Mouse (Mus musculus): ENCODE results near the gene Jdp2. TPM values are rescaled to one million over a fixed set of nuclear protein-coding genes. Genes with fewer than 3 reads are reported as not detected.

Jdp2 gene
- polyA plus RNA-seq, 1 experiment from 2014 or later = 0.56 TPM

- 66% methylated on average over 12 of the region's 12 CpGs for WGBS
- H3K36me3 ChIP-seq (ENCODE audit: control insufficient read depth, insufficient read depth, low read length) = peaks cover 10% of the 10 kb centered on the region
- H3K27me3 ChIP-seq (replicated peaks; ENCODE audit: control insufficient read depth, insufficient read depth, low read length) = no peaks in the 10 kb centered on the region
- H3K27ac ChIP-seq (ENCODE audit: low read depth, low read length) = no peak overlapping the region
- H3K4me1 ChIP-seq (ENCODE audit: control insufficient read depth, insufficient read depth, low read depth, low read length) = peaks cover 16% of the 10 kb centered on the region
- H3K4me3 ChIP-seq (ENCODE audit: low read length) = no peak overlapping the region
- no peak overlapping the region for H3K9ac ChIP-seq (ENCODE audit: low read depth, low read length)
- peak; percentile 81 for ATAC-seq
- no peaks in the 10 kb centered on the region for H3K9me3 ChIP-seq (ENCODE audit: control insufficient read depth, low read length)
- H3K4me2 ChIP-seq (ENCODE audit: low read length) = no peak overlapping the region
Observed at GRCm38 (mm10) chr12:85639326-85640008, 40.6 kb downstream of the Jdp2 start.

- Histone ChIP-seq H3K9me3 (ENCODE audit: control insufficient read depth, low read length) (no peaks in the 10 kb centered on the region), H3K27me3 (replicated peaks; ENCODE audit: control insufficient read depth, insufficient read depth, low read length) (no peaks in the 10 kb centered on the region), H3K4me1 (ENCODE audit: control insufficient read depth, insufficient read depth, low read depth, low read length) (peaks cover 16% of the 10 kb centered on the region), H3K27ac (ENCODE audit: low read depth, low read length) (no peak overlapping the region), H3K4me3 (ENCODE audit: low read length) (no peak overlapping the region), H3K9ac (ENCODE audit: low read depth, low read length) (no peak overlapping the region), H3K4me2 (ENCODE audit: low read length) (no peak overlapping the region), H3K36me3 (ENCODE audit: control insufficient read depth, insufficient read depth, low read length) (peaks cover 7% of the 10 kb centered on the region)
- 89% methylated on average over 10 of the region's 10 CpGs for WGBS
- ATAC-seq = no peak
Observed at GRCm38 (mm10) chr12:85640852-85641563, 42.2 kb downstream of the Jdp2 start.

GRCm38 (mm10) chr12:85641564-85641931 lies 42.7 kb downstream of the Jdp2 start:
- no peaks in the 10 kb centered on the region for H3K9me3 ChIP-seq (ENCODE audit: control insufficient read depth, low read length)
- WGBS = 44% methylated on average over 4 of the region's 4 CpGs
- H3K9ac ChIP-seq (ENCODE audit: low read depth, low read length) = no peak overlapping the region
- no peak overlapping the region for H3K4me2 ChIP-seq (ENCODE audit: low read length)
- no peak overlapping the region; the same call in 1 of the 2 replicates for H3K27ac ChIP-seq (ENCODE audit: low read depth, low read length)
- peaks cover 16% of the 10 kb centered on the region for H3K4me1 ChIP-seq (ENCODE audit: control insufficient read depth, insufficient read depth, low read depth, low read length)
- no peaks in the 10 kb centered on the region for H3K27me3 ChIP-seq (replicated peaks; ENCODE audit: control insufficient read depth, insufficient read depth, low read length)
- H3K36me3 ChIP-seq (ENCODE audit: control insufficient read depth, insufficient read depth, low read length) = peaks cover 7% of the 10 kb centered on the region
- H3K4me3 ChIP-seq (ENCODE audit: low read length) = no peak overlapping the region
- ATAC-seq = no peak

- no peaks in the 10 kb centered on the region for H3K27me3 ChIP-seq (replicated peaks; ENCODE audit: control insufficient read depth, insufficient read depth, low read length)
- H3K9ac ChIP-seq (ENCODE audit: low read depth, low read length) = no peak overlapping the region
- H3K36me3 ChIP-seq (ENCODE audit: control insufficient read depth, insufficient read depth, low read length) = peaks cover 7% of the 10 kb centered on the region
- H3K27ac ChIP-seq (ENCODE audit: low read depth, low read length) = no peak overlapping the region
- WGBS = 76% methylated on average over 5 of the region's 5 CpGs
- H3K4me1 ChIP-seq (ENCODE audit: control insufficient read depth, insufficient read depth, low read depth, low read length) = peaks cover 16% of the 10 kb centered on the region
- no peak overlapping the region for H3K4me2 ChIP-seq (ENCODE audit: low read length)
- no peaks in the 10 kb centered on the region for H3K9me3 ChIP-seq (ENCODE audit: control insufficient read depth, low read length)
- H3K4me3 ChIP-seq (ENCODE audit: low read length) = no peak overlapping the region
- no peak for ATAC-seq
Observed at GRCm38 (mm10) chr12:85643735-85644134, 44.9 kb downstream of the Jdp2 start.

- H3K4me3 ChIP-seq (ENCODE audit: low read length) = no peak overlapping the region
- 93% methylated on average over 4 of the region's 4 CpGs for WGBS
- no peak overlapping the region for H3K9ac ChIP-seq (ENCODE audit: low read depth, low read length)
- no peak for ATAC-seq
- no peak overlapping the region for H3K27ac ChIP-seq (ENCODE audit: low read depth, low read length)
- H3K27me3 ChIP-seq (replicated peaks; ENCODE audit: control insufficient read depth, insufficient read depth, low read length) = no peaks in the 10 kb centered on the region
- H3K4me1 ChIP-seq (ENCODE audit: control insufficient read depth, insufficient read depth, low read depth, low read length) = peaks cover 10% of the 10 kb centered on the region
- no peak overlapping the region for H3K4me2 ChIP-seq (ENCODE audit: low read length)
- H3K9me3 ChIP-seq (ENCODE audit: control insufficient read depth, low read length) = no peaks in the 10 kb centered on the region
- no peaks in the 10 kb centered on the region for H3K36me3 ChIP-seq (ENCODE audit: control insufficient read depth, insufficient read depth, low read length)
Observed at GRCm38 (mm10) chr12:85645664-85646063, 46.8 kb downstream of the Jdp2 start.

- Histone ChIP-seq H3K9me3 (ENCODE audit: control insufficient read depth, low read length) (no peaks in the 10 kb centered on the region), H3K4me2 (ENCODE audit: low read length) (no peak overlapping the region), H3K9ac (ENCODE audit: low read depth, low read length) (no peak overlapping the region), H3K36me3 (ENCODE audit: control insufficient read depth, insufficient read depth, low read length) (no peaks in the 10 kb centered on the region), H3K4me1 (ENCODE audit: control insufficient read depth, insufficient read depth, low read depth, low read length) (no peaks in the 10 kb centered on the region), H3K4me3 (ENCODE audit: low read length) (no peak overlapping the region), H3K27ac (ENCODE audit: low read depth, low read length) (no peak overlapping the region), H3K27me3 (replicated peaks; ENCODE audit: control insufficient read depth, insufficient read depth, low read length) (no peaks in the 10 kb centered on the region)
- no peak for ATAC-seq
- 38% methylated on average over 10 of the region's 10 CpGs for WGBS
Observed at GRCm38 (mm10) chr12:85647346-85647745, 48.5 kb downstream of the Jdp2 start.

GRCm38 (mm10) chr12:85647955-85648354 lies 49.1 kb downstream of the Jdp2 start:
- Histone ChIP-seq H3K27ac (ENCODE audit: low read depth, low read length) (no peak overlapping the region), H3K36me3 (ENCODE audit: control insufficient read depth, insufficient read depth, low read length) (no peaks in the 10 kb centered on the region), H3K4me2 (ENCODE audit: low read length) (no peak overlapping the region), H3K9ac (ENCODE audit: low read depth, low read length) (no peak overlapping the region), H3K4me1 (ENCODE audit: control insufficient read depth, insufficient read depth, low read depth, low read length) (no peaks in the 10 kb centered on the region), H3K9me3 (ENCODE audit: control insufficient read depth, low read length) (no peaks in the 10 kb centered on the region), H3K4me3 (ENCODE audit: low read length) (no peak overlapping the region), H3K27me3 (replicated peaks; ENCODE audit: control insufficient read depth, insufficient read depth, low read length) (no peaks in the 10 kb centered on the region)
- WGBS = 95% methylated on average over 1 of the region's 1 CpGs
- no peak for ATAC-seq

- no peak; the same call in 1 of the 2 replicates for ATAC-seq
- H3K9me3 ChIP-seq (ENCODE audit: control insufficient read depth, low read length) = no peaks in the 10 kb centered on the region
- no peaks in the 10 kb centered on the region for H3K4me1 ChIP-seq (ENCODE audit: control insufficient read depth, insufficient read depth, low read depth, low read length)
- H3K27me3 ChIP-seq (replicated peaks; ENCODE audit: control insufficient read depth, insufficient read depth, low read length) = no peaks in the 10 kb centered on the region
- no peak overlapping the region for H3K4me3 ChIP-seq (ENCODE audit: low read length)
- H3K9ac ChIP-seq (ENCODE audit: low read depth, low read length) = no peak overlapping the region
- WGBS = 25% methylated on average over 2 of the region's 2 CpGs
- H3K4me2 ChIP-seq (ENCODE audit: low read length) = no peak overlapping the region
- H3K36me3 ChIP-seq (ENCODE audit: control insufficient read depth, insufficient read depth, low read length) = no peaks in the 10 kb centered on the region
- no peak overlapping the region for H3K27ac ChIP-seq (ENCODE audit: low read depth, low read length)
Observed at GRCm38 (mm10) chr12:85659319-85659718, 60.5 kb downstream of the Jdp2 start.

GRCm38 (mm10) chr12:85660855-85661254 lies 62.0 kb downstream of the Jdp2 start:
- H3K9ac ChIP-seq (ENCODE audit: low read depth, low read length) = no peak overlapping the region
- no peaks in the 10 kb centered on the region for H3K27me3 ChIP-seq (replicated peaks; ENCODE audit: control insufficient read depth, insufficient read depth, low read length)
- H3K4me1 ChIP-seq (ENCODE audit: control insufficient read depth, insufficient read depth, low read depth, low read length) = no peaks in the 10 kb centered on the region
- no peaks in the 10 kb centered on the region for H3K9me3 ChIP-seq (ENCODE audit: control insufficient read depth, low read length)
- H3K4me2 ChIP-seq (ENCODE audit: low read length) = no peak overlapping the region
- WGBS = 87% methylated on average over 12 of the region's 12 CpGs
- H3K27ac ChIP-seq (ENCODE audit: low read depth, low read length) = no peak overlapping the region
- no peak overlapping the region for H3K4me3 ChIP-seq (ENCODE audit: low read length)
- ATAC-seq = no peak
- no peaks in the 10 kb centered on the region for H3K36me3 ChIP-seq (ENCODE audit: control insufficient read depth, insufficient read depth, low read length)
